Mouse (Mus musculus) neural tube, embryonic 12.5 days (tissue): ENCODE data around the gene Tmprss2. TPM values are rescaled to one million over a fixed set of nuclear protein-coding genes. Genes with fewer than 3 reads are reported as not detected.
"Not testable (repeated sequence)": the region's sequence is repeated elsewhere in the genome, so short reads cannot be mapped to it uniquely, and the experiment has no call there.

Experiments
- ATAC-seq: fragments of 200-750 bp; cut with Nextera tagmentation; 2 replicates; pipeline ENCODE4 v1.8.0; 2017; ENCODE audit warnings: low read depth, mild to moderate bottlenecking, moderate TSS enrichment, moderate library complexity; ENCODE audit not compliant: low FRiP score
- H3K27ac ChIP-seq: fragments of 300-500 bp; sonication (generic); 2 replicates; pipeline ENCODE4 v1.5.1; 2016
- H3K27me3 ChIP-seq: fragments of 300-500 bp; sonication (generic); replicated peaks from 2 replicates; pipeline ENCODE4 v1.6.1; 2016; ENCODE audit warnings: mild to moderate bottlenecking
- H3K36me3 ChIP-seq: fragments of 300-500 bp; sonication (generic); 2 replicates; pipeline ENCODE4 v1.6.1; 2016; ENCODE audit warnings: mild to moderate bottlenecking
- H3K4me1 ChIP-seq: fragments of 300-500 bp; sonication (generic); 2 replicates; pipeline ENCODE4 v1.6.1; 2016
- H3K4me2 ChIP-seq: fragments of 300-500 bp; sonication (generic); replicated peaks from 2 replicates; pipeline ENCODE4 v1.6.1; 2016; ENCODE audit warnings: mild to moderate bottlenecking
- H3K4me3 ChIP-seq: fragments of 300-500 bp; sonication (generic); 2 replicates; pipeline ENCODE4 v1.5.1; 2016
- H3K9ac ChIP-seq: fragments of 300-500 bp; sonication (generic); 2 replicates; pipeline ENCODE4 v1.6.1; 2016; ENCODE audit warnings: mild to moderate bottlenecking
- H3K9me3 ChIP-seq: fragments of 300-500 bp; sonication (generic); 2 replicates; pipeline ENCODE4 v1.6.1; 2016; ENCODE audit warnings: mild to moderate bottlenecking
- WGBS: fragments of 180-500 bp; shearing (Covaris S2); methylation state at CpG from one replicate; pipeline ENCODE4 v1.1.7; 2016; 5-methylcytosine and 5-hydroxymethylcytosine counted together
- polyA plus RNA-seq: library from polyadenylated mRNA; unstranded; fragments of >200 nt; fragmentation: Nextera tagmentation; extraction: Ambion mirVana; gene quantifications from 2 replicates; pipeline ENCODE4 v1.2.1, GENCODE M21; 2016

Tmprss2 gene
- polyA plus RNA-seq, 1 experiment from 2014 or later = 0.35 TPM

DNA sequence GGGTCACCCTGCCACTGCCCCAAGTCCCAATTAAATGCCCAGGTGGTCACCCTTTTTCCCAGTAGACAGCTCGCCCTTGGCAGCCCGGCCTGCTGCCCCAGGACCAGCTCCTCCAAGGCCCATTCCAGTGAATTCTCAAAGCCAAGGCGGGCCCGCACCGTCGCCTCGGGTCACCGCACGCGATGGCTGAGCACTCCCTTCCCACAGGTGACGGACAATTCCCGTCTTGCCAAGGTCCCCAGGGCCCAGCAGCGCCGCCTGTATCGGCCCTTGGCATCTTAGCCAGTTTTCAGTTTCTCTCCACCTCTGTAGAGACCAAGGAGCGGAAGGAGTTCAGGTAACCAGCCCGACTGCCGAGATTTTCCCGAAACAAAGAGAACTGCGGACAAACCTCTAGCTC lies 749 bp downstream of the Tmprss2 start:
- Histone ChIP-seq H3K27me3 (peaks cover 39% of the 10 kb centered on the region), H3K9me3 (no peaks in the 10 kb centered on the region), H3K9ac (no peak overlapping the region), H3K27ac (no peak overlapping the region), H3K4me1 (peaks cover 14% of the 10 kb centered on the region), H3K36me3 (no peaks in the 10 kb centered on the region), H3K4me2 (peak overlapping the region; percentile 60), H3K4me3 (peak overlapping the region; percentile 27)
- 7% methylated on average over 20 of the region's 20 CpGs for WGBS
- ATAC-seq = no peak

GRCm38 (mm10) chr16:97609676-97610075 lies 1.3 kb downstream of the Tmprss2 start:
- no peak overlapping the region for H3K27ac ChIP-seq
- H3K4me1 ChIP-seq = peaks cover 14% of the 10 kb centered on the region
- no peak for ATAC-seq
- 82% methylated on average over 2 of the region's 2 CpGs for WGBS
- no peak overlapping the region for H3K4me3 ChIP-seq
- no peak overlapping the region for H3K4me2 ChIP-seq
- H3K9ac ChIP-seq = no peak overlapping the region
- H3K9me3 ChIP-seq = no peaks in the 10 kb centered on the region
- peaks cover 39% of the 10 kb centered on the region for H3K27me3 ChIP-seq
- no peaks in the 10 kb centered on the region for H3K36me3 ChIP-seq

DNA sequence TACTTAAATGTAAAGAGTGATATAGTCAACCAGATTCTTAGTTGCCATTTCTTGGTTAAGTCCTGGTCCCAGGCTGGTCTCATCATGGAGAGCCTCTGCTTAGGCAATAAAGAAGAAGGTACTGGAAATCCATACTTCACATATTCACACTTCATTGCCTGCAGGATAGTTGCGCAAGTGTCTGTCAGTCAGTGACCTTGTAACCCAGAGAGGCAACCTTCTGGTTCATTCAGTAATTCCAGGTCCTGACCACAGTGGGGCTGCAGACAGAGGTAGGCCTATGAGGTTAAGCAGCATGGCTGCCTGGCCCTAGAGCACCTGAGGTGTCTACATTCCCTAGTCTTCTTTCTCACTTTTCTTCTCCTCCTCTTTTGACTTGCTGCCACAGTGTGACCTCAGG lies 3.0 kb downstream of the Tmprss2 start:
- Histone ChIP-seq H3K36me3 (no peaks in the 10 kb centered on the region), H3K27me3 (peaks cover 39% of the 10 kb centered on the region), H3K27ac (no peak overlapping the region), H3K9ac (no peak overlapping the region), H3K4me1 (peaks cover 14% of the 10 kb centered on the region), H3K9me3 (no peaks in the 10 kb centered on the region), H3K4me2 (no peak overlapping the region), H3K4me3 (no peak overlapping the region)
- no peak for ATAC-seq
- WGBS = 94% methylated on average over 1 of the region's 1 CpGs

DNA sequence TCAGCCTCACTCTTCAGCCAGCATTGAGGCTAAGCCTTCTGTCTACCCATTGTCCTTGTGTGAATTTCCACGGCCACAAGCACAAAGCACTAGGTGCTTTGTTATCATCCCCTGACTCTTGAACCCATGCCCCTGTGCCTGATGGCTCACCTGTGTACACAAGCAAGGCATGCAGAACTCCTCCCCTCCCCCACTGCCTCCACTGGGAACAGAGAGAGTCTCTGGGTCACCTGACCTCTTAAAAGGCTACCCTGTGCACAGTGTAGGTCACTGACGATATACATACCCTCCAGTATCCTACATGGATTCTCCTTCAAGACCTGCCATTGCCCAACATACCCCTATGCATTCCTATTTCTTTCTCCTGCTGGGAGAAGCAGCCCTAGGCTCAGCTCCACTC lies 4.2 kb downstream of the Tmprss2 start:
- Histone ChIP-seq H3K9ac (no peak overlapping the region), H3K4me2 (no peak overlapping the region), H3K27me3 (peaks cover 32% of the 10 kb centered on the region), H3K27ac (no peak overlapping the region), H3K4me1 (peaks cover 14% of the 10 kb centered on the region), H3K9me3 (no peaks in the 10 kb centered on the region), H3K36me3 (no peaks in the 10 kb centered on the region), H3K4me3 (no peak overlapping the region)
- WGBS = 82% methylated on average over 2 of the region's 2 CpGs
- ATAC-seq = no peak

- WGBS = 90% methylated on average over 9 of the region's 9 CpGs
- no peak for ATAC-seq
Observed at GRCm38 (mm10) chr16:97605957-97606721, 4.9 kb downstream of the Tmprss2 start.

GRCm38 (mm10) chr16:97602256-97602655 lies 8.7 kb downstream of the Tmprss2 start:
- Histone ChIP-seq H3K27me3 (no peaks in the 10 kb centered on the region), H3K9me3 (no peaks in the 10 kb centered on the region), H3K27ac (no peak overlapping the region), H3K36me3 (no peaks in the 10 kb centered on the region), H3K4me3 (no peak overlapping the region), H3K4me2 (no peak overlapping the region), H3K4me1 (no peaks in the 10 kb centered on the region), H3K9ac (no peak overlapping the region)
- WGBS = 73% methylated on average over 1 of the region's 1 CpGs
- no peak for ATAC-seq

More at GRCm38 (mm10) chr16:97605957-97606721, 4.9 kb downstream of the Tmprss2 start:
- no peak overlapping the region for H3K9ac ChIP-seq
- H3K4me1 ChIP-seq = peaks cover 12% of the 10 kb centered on the region
- no peak overlapping the region for H3K4me3 ChIP-seq
- no peak overlapping the region for H3K4me2 ChIP-seq
- no peaks in the 10 kb centered on the region for H3K36me3 ChIP-seq
- peaks cover 25% of the 10 kb centered on the region for H3K27me3 ChIP-seq
- H3K9me3 ChIP-seq = no peaks in the 10 kb centered on the region
- no peak overlapping the region for H3K27ac ChIP-seq

DNA sequence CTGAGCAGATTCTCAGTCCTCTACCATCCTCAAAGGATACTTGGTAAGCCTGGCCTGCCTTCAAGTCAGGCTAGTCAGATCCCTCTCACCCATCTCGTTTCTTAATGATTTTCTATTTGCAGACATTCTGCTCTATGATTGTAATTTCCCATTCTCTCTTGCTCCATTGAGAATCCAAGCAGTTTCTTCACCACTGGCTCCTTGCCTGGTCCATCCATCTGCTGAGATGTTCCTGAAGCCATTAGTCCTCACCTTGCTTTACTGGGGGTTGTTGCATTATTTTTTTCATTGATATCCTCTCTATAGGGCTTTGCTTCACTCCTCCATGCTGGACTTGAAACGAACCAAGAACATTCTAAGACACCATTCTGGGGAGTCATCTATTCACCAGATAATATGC lies 10.4 kb downstream of the Tmprss2 start:
- no peak overlapping the region for H3K4me2 ChIP-seq
- H3K9me3 ChIP-seq = no peaks in the 10 kb centered on the region
- no peak for ATAC-seq
- H3K27ac ChIP-seq = no peak overlapping the region
- no peak overlapping the region for H3K9ac ChIP-seq
- H3K4me3 ChIP-seq = no peak overlapping the region
- H3K36me3 ChIP-seq = no peaks in the 10 kb centered on the region
- WGBS = 81% methylated on average over 2 of the region's 2 CpGs
- H3K27me3 ChIP-seq = no peaks in the 10 kb centered on the region
- H3K4me1 ChIP-seq = no peaks in the 10 kb centered on the region

DNA sequence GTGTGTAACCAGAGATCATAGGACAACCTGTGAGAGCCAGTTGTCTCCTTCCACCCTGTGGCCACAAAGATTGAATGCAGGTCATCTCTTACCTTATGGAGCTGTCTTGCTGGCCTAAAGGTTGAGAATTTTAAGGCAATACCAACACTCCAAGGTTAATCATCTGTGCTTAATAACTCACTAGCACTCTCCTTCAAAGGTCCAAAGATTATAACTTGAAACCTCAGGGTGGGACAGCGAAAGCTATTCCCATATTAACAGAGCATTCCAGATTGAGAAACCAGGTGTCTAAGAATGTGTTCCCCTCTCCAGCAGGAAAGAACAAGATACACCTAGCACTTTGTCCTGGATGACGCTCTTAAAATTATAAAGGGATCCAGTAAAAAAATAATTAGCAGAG lies 12.9 kb downstream of the Tmprss2 start:
- H3K27ac ChIP-seq = no peak overlapping the region
- no peak overlapping the region for H3K4me2 ChIP-seq
- no peaks in the 10 kb centered on the region for H3K9me3 ChIP-seq
- H3K36me3 ChIP-seq = no peaks in the 10 kb centered on the region
- H3K4me3 ChIP-seq = no peak overlapping the region
- WGBS = 88% methylated on average over 2 of the region's 2 CpGs
- no peaks in the 10 kb centered on the region for H3K4me1 ChIP-seq
- no peak for ATAC-seq
- no peaks in the 10 kb centered on the region for H3K27me3 ChIP-seq
- no peak overlapping the region for H3K9ac ChIP-seq

DNA sequence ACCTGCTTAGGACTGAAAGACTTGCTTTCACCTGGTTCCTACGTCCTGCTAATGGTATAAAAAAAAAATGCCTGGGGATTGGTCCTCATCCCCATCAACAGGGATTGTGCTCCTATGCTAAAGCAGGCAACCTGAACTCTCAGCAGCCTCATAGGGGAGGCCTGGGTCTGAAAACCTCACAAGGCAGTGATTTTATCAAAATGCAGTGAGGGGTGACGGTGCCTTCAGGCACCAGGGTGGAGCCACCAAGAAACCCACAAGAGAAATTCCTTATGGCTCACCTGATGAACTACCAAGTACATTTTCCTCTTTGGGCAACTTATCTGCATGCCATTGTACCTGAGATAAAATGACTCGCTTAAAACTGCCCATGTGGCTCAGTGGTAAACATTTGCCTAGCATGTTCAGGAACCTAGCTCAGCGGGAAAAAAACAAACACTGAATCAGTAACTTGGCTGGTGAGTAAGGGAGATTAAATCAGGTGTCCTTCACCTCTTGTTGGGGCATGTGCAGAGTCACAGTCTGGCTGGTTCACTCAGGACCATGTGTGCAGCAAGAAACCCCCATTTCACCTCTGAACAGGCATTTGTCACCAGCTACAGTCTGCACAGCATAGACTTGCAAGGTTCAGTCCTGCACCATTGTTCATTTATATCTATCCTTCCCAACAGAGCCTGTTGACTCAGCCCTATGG lies 17.0 kb downstream of the Tmprss2 start:
- H3K9ac ChIP-seq = no peak overlapping the region
- no peaks in the 10 kb centered on the region for H3K27me3 ChIP-seq
- no peaks in the 10 kb centered on the region for H3K36me3 ChIP-seq
- H3K4me3 ChIP-seq = no peak overlapping the region
- no peak overlapping the region for H3K4me2 ChIP-seq
- no peak overlapping the region for H3K27ac ChIP-seq
- no peak for ATAC-seq
- no peaks in the 10 kb centered on the region for H3K9me3 ChIP-seq
- whole genome bisulfite sequencing = 73% methylated on average over 4 of the region's 4 CpGs
- H3K4me1 ChIP-seq = no peaks in the 10 kb centered on the region

- no peak overlapping the region for H3K4me2 ChIP-seq
- ATAC-seq = no peak
- no peak overlapping the region for H3K4me3 ChIP-seq
- no peak overlapping the region for H3K27ac ChIP-seq
- H3K4me1 ChIP-seq = no peaks in the 10 kb centered on the region
- no peaks in the 10 kb centered on the region for H3K36me3 ChIP-seq
- H3K9me3 ChIP-seq = no peaks in the 10 kb centered on the region
- 21% methylated on average over 1 of the region's 1 CpGs for WGBS
- no peak overlapping the region for H3K9ac ChIP-seq
- H3K27me3 ChIP-seq = no peaks in the 10 kb centered on the region
Observed at GRCm38 (mm10) chr16:97593057-97593456, 17.9 kb downstream of the Tmprss2 start.

GRCm38 (mm10) chr16:97591512-97591911 lies 19.5 kb downstream of the Tmprss2 start:
- Histone ChIP-seq H3K9me3 (no peaks in the 10 kb centered on the region), H3K9ac (no peak overlapping the region), H3K4me3 (no peak overlapping the region), H3K4me1 (no peaks in the 10 kb centered on the region), H3K36me3 (no peaks in the 10 kb centered on the region), H3K27me3 (no peaks in the 10 kb centered on the region), H3K4me2 (no peak overlapping the region), H3K27ac (no peak overlapping the region)
- no peak for ATAC-seq
- WGBS = 82% methylated on average over 2 of the region's 2 CpGs

DNA sequence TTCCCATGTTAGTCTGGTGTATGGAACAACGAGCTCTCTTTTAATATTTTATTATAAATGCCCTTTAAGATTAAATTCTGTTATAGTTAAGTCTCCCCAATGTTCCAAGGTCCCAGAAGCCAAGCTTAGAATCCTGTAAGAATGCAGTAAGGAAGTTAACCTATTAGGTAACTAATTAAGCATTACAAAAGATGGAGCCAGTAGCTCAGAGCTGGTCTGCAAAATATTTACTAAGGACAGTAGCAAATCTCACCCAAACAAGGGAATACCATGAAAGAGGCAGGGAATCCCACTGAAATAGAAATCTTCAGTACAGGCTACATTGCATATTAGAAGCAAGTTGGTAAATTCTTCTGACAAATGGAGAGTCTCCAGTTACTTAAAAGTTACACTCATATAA lies 28.1 kb downstream of the Tmprss2 start:
- WGBS = 85% methylated on average over 1 of the region's 1 CpGs
- not testable (repeated sequence) for H3K27me3 ChIP-seq, H3K4me1 ChIP-seq, H3K4me2 ChIP-seq, H3K9me3 ChIP-seq, H3K4me3 ChIP-seq, ATAC-seq, H3K27ac ChIP-seq, H3K36me3 ChIP-seq, H3K9ac ChIP-seq

DNA sequence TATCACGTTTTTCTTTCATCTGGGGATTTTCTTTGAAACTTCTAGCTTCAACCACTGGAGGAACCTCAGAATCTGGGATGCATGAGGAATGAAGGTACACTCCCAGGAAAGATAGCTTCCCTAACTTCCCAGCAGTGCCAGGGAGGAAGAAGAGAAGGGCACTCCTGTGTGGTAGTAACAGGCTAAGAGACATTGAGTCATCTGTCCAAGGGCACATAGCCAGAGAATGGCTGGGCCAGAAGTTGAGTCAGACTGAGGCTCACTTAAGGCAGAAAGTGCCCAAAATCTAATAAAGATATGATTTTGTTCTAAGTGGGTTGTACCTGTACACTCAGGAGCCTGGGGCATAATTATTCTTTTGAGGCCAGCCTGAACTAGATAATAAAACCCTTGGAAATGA lies 41.6 kb downstream of the Tmprss2 start:
- H3K36me3 ChIP-seq = no peaks in the 10 kb centered on the region
- no peak overlapping the region for H3K4me2 ChIP-seq
- no peaks in the 10 kb centered on the region for H3K27me3 ChIP-seq

More for the DNA sequence above, 41.6 kb downstream of the Tmprss2 start:
- Histone ChIP-seq H3K4me3 (no peak overlapping the region), H3K27ac (no peak overlapping the region), H3K4me1 (no peaks in the 10 kb centered on the region), H3K9me3 (no peaks in the 10 kb centered on the region), H3K9ac (no peak overlapping the region)
- no peak for ATAC-seq
- WGBS = 60% methylated on average over 1 of the region's 1 CpGs
